Mouse (Mus musculus) hindbrain, embryonic 14.5 days (tissue): ENCODE results near the gene Sult2b1. TPM values are rescaled to one million over a fixed set of nuclear protein-coding genes. Genes with fewer than 3 reads are reported as not detected.

Experiments
- ATAC-seq: fragments of 200-750 bp; cut with Nextera tagmentation; 2 replicates; pipeline ENCODE4 v1.8.0; 2017; ENCODE audit warnings: moderate number of reproducible peaks, mild to moderate bottlenecking, moderate TSS enrichment, moderate library complexity; ENCODE audit not compliant: low FRiP score
- DNase-seq: peaks from one replicate; pipeline ENCODE4 v3.0.0-alpha.2; 2015; ENCODE audit warnings: low spot score
- H3K27ac ChIP-seq: fragments of 300-500 bp; sonication (generic); 2 replicates; pipeline ENCODE4 v1.5.1; 2014; ENCODE audit warnings: mild to moderate bottlenecking, moderate library complexity
- H3K27me3 ChIP-seq: fragments of 300-500 bp; sonication (generic); 2 replicates; pipeline ENCODE4 v1.6.1; 2014; ENCODE audit warnings: mild to moderate bottlenecking, low read length, mixed read lengths; ENCODE audit not compliant: control insufficient read depth, insufficient read depth
- H3K36me3 ChIP-seq: fragments of 300-500 bp; sonication (generic); replicated peaks from 2 replicates; pipeline ENCODE4 v1.6.1; 2014; ENCODE audit not compliant: control insufficient read depth, insufficient read depth
- H3K4me1 ChIP-seq: fragments of 300-500 bp; sonication (generic); replicated peaks from 2 replicates; pipeline ENCODE4 v1.6.1; 2014; ENCODE audit warnings: antibody characterized with exemption, low read length, mixed read lengths; ENCODE audit not compliant: control insufficient read depth, insufficient read depth
- H3K4me2 ChIP-seq: fragments of 300-500 bp; sonication (generic); replicated peaks from 2 replicates; pipeline ENCODE4 v1.6.1; 2014; ENCODE audit warnings: mild to moderate bottlenecking, moderate library complexity
- H3K4me3 ChIP-seq: fragments of 300-500 bp; sonication (generic); replicated peaks from 2 replicates; pipeline ENCODE4 v1.5.1; 2014; ENCODE audit warnings: mild to moderate bottlenecking, low read length
- H3K9ac ChIP-seq: fragments of 300-500 bp; sonication (generic); 2 replicates; pipeline ENCODE4 v1.6.1; 2014
- H3K9me3 ChIP-seq: fragments of 300-500 bp; sonication (generic); 2 replicates; pipeline ENCODE4 v1.6.1; 2016; ENCODE audit warnings: low read length; ENCODE audit not compliant: control insufficient read depth
- WGBS: fragments of 180-500 bp; shearing (Covaris S2); extraction: QIAGEN DNeasy Blood & Tissue Kit; methylation state at CpG from one replicate; pipeline ENCODE4 v1.1.7; 2014; 5-methylcytosine and 5-hydroxymethylcytosine counted together
- polyA plus RNA-seq: library from polyadenylated mRNA; unstranded; fragments of >200 nt; fragmentation: Nextera tagmentation; extraction: Ambion mirVana; gene quantifications from 2 replicates; pipeline ENCODE4 v1.2.1, GENCODE M21; 2014

Sult2b1 gene
- polyA plus RNA-seq, 1 experiment from 2014 or later, result 7.3 TPM

GRCm38 (mm10) chr7:45785388-45786135, 1.1 kb upstream of the Sult2b1 start:
- ATAC-seq (peak; percentile 49), DNase-seq (no peak)
- Histone ChIP-seq H3K27ac (peak overlapping the region; percentile 99), H3K4me1 (peaks cover 21% of the 10 kb centered on the region), H3K9ac (peak overlapping the region; percentile 96), H3K9me3 (no peaks in the 10 kb centered on the region), H3K4me3 (peak overlapping the region; percentile 85), H3K36me3 (peaks cover 34% of the 10 kb centered on the region), H3K4me2 (peak overlapping the region; percentile 68), H3K27me3 (no peaks in the 10 kb centered on the region)
- under 1% methylated on average over 37 of the region's 42 CpGs for WGBS

DNA sequence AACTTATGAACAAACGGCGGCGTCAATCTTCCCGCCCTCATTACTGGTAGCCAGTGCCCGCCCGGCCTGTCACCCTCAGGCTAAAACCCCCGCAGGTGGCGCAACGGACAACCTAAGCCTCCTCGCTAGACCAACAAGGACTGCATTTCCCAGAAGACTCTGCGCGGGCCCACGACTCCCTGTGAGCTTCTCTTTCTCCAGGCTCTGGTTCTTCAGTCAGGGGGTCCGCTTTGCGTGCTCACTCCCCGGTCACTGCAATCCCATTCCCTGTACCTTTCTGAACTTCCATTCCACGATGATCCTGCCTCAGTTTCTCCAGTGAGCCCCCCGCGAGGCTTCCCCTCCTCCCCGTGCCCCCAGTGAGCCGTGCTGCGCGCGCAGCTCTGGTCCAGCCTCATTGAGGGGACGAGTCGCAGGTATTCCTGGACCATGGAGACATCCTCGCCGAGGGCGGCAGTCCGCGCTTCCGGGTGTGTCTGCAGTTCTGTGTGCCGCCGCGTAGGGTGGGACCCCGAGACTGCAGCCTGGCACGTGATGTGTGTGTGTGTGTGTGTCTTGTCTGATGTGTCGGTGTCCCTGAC, 868 bp downstream of the Sult2b1 start, which contains the start of gene Lmtk3:
Gene Lmtk3 (plus strand): TSS at position 228 of the 581 bp plus-strand sequence.
- ATAC-seq (peak; percentile 54), DNase-seq (peak; percentile 74)
- 0% methylated on average over 38 of the region's 38 CpGs for WGBS
- H3K4me2 ChIP-seq, result peak within 1 kb of the TSS; percentile 68
- no peaks in the 10 kb centered on the region for H3K27me3 ChIP-seq
- H3K9ac ChIP-seq, result peak within 1 kb of the TSS; percentile 96
- peaks cover 15% of the 10 kb centered on the region for H3K36me3 ChIP-seq
- peaks cover 21% of the 10 kb centered on the region for H3K4me1 ChIP-seq
- no peaks in the 10 kb centered on the region for H3K9me3 ChIP-seq
- H3K4me3 ChIP-seq, result peak within 1 kb of the TSS; percentile 85
- H3K27ac ChIP-seq, result peak within 1 kb of the TSS; percentile 99

DNA sequence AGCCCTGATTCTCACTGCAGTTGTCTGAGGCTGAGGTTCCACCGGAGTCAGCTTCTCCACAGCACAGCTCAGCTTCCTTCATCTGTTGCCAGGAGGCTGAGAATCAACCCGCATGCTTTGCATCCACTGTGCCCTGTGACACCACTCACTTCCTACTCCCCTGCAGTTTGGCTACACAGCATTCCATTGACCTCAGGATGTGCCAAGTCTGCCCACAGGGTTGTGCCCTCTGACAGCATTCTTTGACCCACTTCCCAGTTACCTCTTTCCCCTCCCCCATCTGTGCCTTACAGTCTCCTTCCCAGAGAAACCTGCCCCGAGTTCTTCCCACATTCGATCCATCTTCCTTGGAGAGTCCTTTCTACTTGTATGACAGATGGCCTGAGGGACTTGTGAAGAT, 2.2 kb downstream of the Sult2b1 start:
- ATAC-seq (no peak), DNase-seq (no peak)
- Histone ChIP-seq H3K27ac (no peak overlapping the region), H3K4me2 (no peak overlapping the region), H3K9me3 (no peaks in the 10 kb centered on the region), H3K27me3 (no peaks in the 10 kb centered on the region; the same call in 1 of the 2 replicates), H3K4me3 (no peak overlapping the region), H3K4me1 (peaks cover 15% of the 10 kb centered on the region), H3K9ac (no peak overlapping the region), H3K36me3 (peaks cover 1% of the 10 kb centered on the region)
- 70% methylated on average over 4 of the region's 4 CpGs for WGBS

DNA sequence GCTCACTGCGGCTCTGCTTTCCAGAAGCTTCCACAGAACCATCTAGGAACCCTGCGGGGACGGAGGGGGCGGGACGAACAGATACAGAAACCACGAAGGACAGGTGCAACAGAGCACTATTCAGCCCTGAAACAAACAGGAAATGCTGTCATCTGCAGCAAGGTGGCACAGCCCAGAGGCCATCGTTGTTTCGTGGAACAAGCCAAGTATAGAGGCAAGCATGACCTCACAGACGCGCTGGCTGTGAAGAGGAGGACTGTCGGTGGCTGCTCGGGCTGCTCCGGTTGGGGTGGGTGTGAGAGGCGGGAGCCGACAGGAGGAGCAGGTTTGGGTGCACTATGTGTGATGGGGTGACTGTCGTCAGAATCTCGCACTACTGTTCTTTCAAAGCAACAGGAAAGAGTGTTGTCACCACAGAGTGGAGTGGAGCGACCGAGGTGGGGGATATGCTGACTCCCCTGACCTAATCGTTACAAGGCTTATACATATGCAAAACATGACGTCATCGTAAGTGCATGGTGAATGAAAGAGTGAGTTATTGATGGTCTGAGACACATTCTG, 5.3 kb downstream of the Sult2b1 start:
- H3K4me3 ChIP-seq, result no peak overlapping the region
- WGBS, result 22% methylated on average over 22 of the region's 22 CpGs

GRCm38 (mm10) chr7:45775237-45775636, 9.2 kb downstream of the Sult2b1 start:
- no peak overlapping the region for H3K4me3 ChIP-seq
- WGBS, result 89% methylated on average over 7 of the region's 7 CpGs
- H3K27me3 ChIP-seq, result no peaks in the 10 kb centered on the region; the same call in 1 of the 2 replicates
- H3K4me2 ChIP-seq, result no peak overlapping the region
- H3K9me3 ChIP-seq, result no peaks in the 10 kb centered on the region
- no peaks in the 10 kb centered on the region for H3K36me3 ChIP-seq
- H3K27ac ChIP-seq, result no peak overlapping the region
- DNase-seq (no peak), ATAC-seq (no peak)
- H3K9ac ChIP-seq, result no peak overlapping the region
- H3K4me1 ChIP-seq, result no peaks in the 10 kb centered on the region

More for the DNA sequence above, 5.3 kb downstream of the Sult2b1 start:
- H3K36me3 ChIP-seq, result no peaks in the 10 kb centered on the region
- DNase-seq (no peak), ATAC-seq (no peak)
- H3K27me3 ChIP-seq, result no peaks in the 10 kb centered on the region; the same call in 1 of the 2 replicates
- peak overlapping the region; percentile 22 for H3K4me2 ChIP-seq
- H3K9me3 ChIP-seq, result no peaks in the 10 kb centered on the region
- H3K4me1 ChIP-seq, result 0 out of 2 replicates have a peak, but pooled peaks cover 3% of the 10 kb centered on the region
- no peak overlapping the region for H3K27ac ChIP-seq
- H3K9ac ChIP-seq, result no peak overlapping the region

- H3K4me2 ChIP-seq, result no peak overlapping the region
- H3K4me1 ChIP-seq, result no peaks in the 10 kb centered on the region
- no peaks in the 10 kb centered on the region for H3K36me3 ChIP-seq
- no peak for DNase-seq
- H3K9me3 ChIP-seq, result no peaks in the 10 kb centered on the region
- no peak overlapping the region for H3K27ac ChIP-seq
- H3K27me3 ChIP-seq, result no peaks in the 10 kb centered on the region
- ATAC-seq, result no peak
- WGBS, result 73% methylated on average over 4 of the region's 4 CpGs
- no peak overlapping the region for H3K4me3 ChIP-seq
- no peak overlapping the region for H3K9ac ChIP-seq
These were observed 13.4 kb downstream of the Sult2b1 start for GRCm38 (mm10) chr7:45771101-45771500.

DNA sequence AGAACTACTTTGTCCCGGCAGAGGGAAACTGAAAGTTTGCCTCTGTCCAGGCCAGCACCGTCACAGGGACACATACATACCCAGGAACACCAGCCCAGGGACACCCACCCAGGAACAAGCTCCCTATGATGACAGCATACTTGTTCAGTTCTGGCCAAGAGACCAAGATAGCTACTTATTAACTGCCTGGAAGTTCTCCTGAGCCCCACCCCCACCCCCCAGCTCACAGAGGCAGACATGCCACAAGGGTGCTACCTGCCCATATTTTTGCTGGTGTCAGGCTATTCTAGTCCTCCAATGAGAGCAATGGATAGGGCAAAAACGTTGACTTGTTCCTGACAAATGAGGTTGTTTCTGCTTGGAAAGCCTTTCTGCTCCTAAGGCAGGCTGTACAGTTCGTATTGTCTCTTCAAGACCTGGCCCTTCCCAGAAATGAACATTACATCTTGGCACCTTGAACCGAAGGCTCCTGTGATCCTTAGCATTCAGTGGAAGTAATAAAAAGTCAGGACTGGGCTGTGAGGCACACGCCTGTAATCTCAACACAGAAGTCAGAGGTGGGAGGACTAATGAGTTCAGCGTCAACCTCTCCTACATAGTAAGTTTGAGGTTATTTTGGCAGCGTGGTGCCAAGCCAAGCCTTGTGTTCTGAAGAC, 13.9 kb downstream of the Sult2b1 start:
- Histone ChIP-seq H3K36me3 (no peaks in the 10 kb centered on the region), H3K27ac (no peak overlapping the region), H3K4me3 (no peak overlapping the region), H3K4me2 (no peak overlapping the region), H3K27me3 (no peaks in the 10 kb centered on the region), H3K9me3 (no peaks in the 10 kb centered on the region), H3K9ac (no peak overlapping the region), H3K4me1 (no peaks in the 10 kb centered on the region)
- 76% methylated on average over 8 of the region's 8 CpGs for WGBS
- ATAC-seq (no peak), DNase-seq (no peak)

DNA sequence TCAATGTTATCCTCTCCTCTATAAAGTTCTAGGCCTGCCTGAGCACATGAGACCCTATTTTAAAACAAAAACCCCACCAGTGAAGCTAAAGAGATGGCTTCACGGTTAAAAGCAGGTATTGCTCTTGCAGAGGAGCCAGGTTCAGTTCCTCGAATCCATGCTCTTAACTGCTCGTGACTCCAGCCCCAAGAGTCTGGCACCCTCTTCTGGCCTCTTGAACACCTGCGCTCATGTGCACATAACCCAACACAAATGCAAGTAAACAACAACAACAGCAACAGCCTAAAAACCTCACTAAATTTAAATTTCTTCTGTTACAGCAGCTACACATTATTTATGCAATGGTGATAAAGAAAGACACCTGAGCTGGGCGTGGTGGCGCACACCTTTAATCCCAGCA, 17.0 kb downstream of the Sult2b1 start:
- no peaks in the 10 kb centered on the region for H3K27me3 ChIP-seq
- H3K36me3 ChIP-seq, result no peaks in the 10 kb centered on the region
- H3K9me3 ChIP-seq, result no peaks in the 10 kb centered on the region
- no peaks in the 10 kb centered on the region for H3K4me1 ChIP-seq
- ATAC-seq (no peak), DNase-seq (no peak)
- H3K9ac ChIP-seq, result no peak overlapping the region
- no peak overlapping the region for H3K4me2 ChIP-seq
- no peak overlapping the region for H3K27ac ChIP-seq
- 92% methylated on average over 6 of the region's 6 CpGs for WGBS
- no peak overlapping the region for H3K4me3 ChIP-seq

DNA sequence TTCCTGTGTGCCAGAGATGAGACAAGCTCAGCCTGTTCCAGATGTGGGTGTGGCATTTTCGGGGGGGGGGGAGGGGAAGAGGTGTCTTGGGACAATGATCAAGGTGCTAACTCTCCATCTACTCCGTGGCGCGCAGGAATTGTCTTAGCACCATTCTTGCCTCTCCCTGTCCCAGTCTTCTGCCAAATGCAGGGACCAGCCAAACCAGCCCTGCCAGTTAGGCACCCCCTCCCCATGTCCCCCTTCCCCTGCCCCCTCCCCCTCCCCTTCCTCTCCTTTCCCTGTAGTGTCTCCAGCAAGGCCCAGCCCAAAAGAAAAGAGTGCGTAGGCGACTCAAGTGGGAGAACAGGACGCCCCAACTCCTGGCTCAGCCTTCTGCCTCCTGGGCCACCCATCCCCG, 17.7 kb downstream of the Sult2b1 start:
- Histone ChIP-seq H3K27ac (no peak overlapping the region), H3K4me1 (no peaks in the 10 kb centered on the region), H3K36me3 (no peaks in the 10 kb centered on the region), H3K9me3 (no peaks in the 10 kb centered on the region), H3K9ac (no peak overlapping the region), H3K4me3 (no peak overlapping the region), H3K4me2 (no peak overlapping the region), H3K27me3 (no peaks in the 10 kb centered on the region)
- ATAC-seq (no peak), DNase-seq (no peak)
- 66% methylated on average over 5 of the region's 8 CpGs for whole genome bisulfite sequencing
